Mouse (Mus musculus) erythroblast, embryonic 14.5 days (primary cell): ENCODE data around the gene Otulinl.

Experiments used
- GATA1 ChIP-seq: IDR thresholded peaks from 2 replicates; pipeline ENCODE4 v1.6.1; 2012; ENCODE audit warnings: low read length, inconsistent platforms, mixed read lengths
- TAL1 ChIP-seq: IDR thresholded peaks from 3 replicates; pipeline ENCODE4 v1.6.1; 2012; ENCODE audit warnings: low read length, inconsistent platforms, mixed read lengths

DNA sequence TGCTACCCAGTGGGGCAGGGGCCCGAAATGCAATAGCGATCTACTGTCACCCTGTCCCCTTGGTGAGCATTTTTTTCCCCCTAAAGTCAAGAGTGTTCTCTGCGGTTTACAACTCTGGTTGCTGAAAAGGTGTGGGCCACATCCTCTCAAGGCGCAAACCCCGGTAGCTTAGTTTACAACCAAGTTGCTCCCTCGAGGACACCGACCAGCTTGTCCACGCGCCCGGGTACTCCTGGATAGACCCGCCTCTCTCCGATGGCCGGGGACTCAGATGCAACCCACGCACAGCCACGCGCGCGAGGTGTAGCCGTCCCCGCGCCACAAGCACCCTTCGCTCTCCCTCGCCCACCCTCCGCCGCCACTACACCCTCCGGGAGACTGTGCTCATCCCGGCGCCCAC lies 382 bp downstream of the Otulinl start:
- TF ChIP-seq GATA1 (no peak), TAL1 (no peak)
